Mouse (Mus musculus): Measurements from ENCODE around the gene Rbm4b. TPM values are rescaled to one million over a fixed set of nuclear protein-coding genes. Genes with fewer than 3 reads are reported as not detected.
A peak's percentile ranks its signal among the peaks of the same experiment; 100 is the strongest.
"Not testable (repeated sequence)": the region's sequence is repeated elsewhere in the genome, so short reads cannot be mapped to it uniquely, and the experiment has no call there.

The Rbm4b gene
- polyA plus RNA-seq, 1 experiment from 2014 or later = 134 TPM

DNA sequence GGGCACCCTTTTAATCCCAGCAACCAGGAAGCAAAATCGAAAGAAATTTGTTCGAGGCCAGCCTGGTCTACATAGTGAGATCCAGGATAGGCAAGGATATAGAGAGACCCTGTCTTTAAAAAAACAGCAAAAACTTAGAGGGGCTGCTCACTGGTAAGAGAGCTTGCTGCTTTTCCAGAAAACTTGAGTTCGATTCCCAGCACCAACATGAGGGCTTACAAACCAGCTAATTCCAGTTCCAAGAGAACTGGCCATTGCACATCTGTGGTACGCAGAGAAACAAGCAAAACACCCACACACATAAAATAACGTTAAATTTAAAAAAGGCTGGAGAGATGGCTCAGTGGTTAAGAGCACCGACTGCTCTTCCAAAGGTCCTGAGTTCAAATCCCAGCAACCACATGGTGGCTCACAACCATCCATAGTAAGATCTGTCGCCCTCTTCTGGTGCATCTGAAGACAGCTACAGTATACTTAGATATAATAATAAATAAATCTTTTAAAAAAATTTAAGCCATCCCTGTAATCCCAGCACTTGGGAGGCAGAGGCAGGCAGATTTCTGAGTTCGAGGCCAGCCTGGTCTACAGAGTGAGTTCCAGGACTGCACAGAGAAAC lies 56.1 kb downstream of the Rbm4b start:
- peak overlapping the region; percentile 73 for H3K4me2 ChIP-seq
- WGBS = 82% methylated on average over 8 of the region's 8 CpGs
- not testable (repeated sequence) for H3K9me3 ChIP-seq; ATAC-seq (ENCODE audit: low FRiP score, low read depth); H3K36me3 ChIP-seq; H3K27me3 ChIP-seq
- peak overlapping the region; percentile 94 for H3K27ac ChIP-seq (replicated peaks)
- H3K4me1 ChIP-seq (replicated peaks) = peaks cover 35% of the 10 kb centered on the region
- peak overlapping the region; percentile 80 for H3K9ac ChIP-seq
- H3K4me3 ChIP-seq = peak overlapping the region; percentile 80

DNA sequence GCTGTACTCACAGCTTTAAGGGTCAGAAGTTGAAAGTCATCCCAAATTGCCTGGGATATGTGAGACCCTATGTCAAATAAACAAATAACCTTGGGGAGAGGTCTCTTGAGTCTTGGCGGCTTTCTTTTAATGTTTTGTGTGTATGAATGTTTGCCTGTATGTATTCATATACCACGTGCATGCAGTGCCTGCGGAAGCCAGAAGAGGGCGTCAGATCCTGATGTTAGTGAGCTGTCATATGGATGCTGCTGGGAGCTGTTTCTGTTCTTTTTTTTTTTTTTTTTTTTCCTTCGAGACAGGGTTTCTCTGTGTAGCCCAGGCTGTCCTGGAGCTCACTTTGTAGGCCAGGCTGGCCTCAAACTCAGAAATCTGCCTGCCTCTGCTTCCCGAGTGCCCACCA lies 56.7 kb downstream of the Rbm4b start:
- no peak overlapping the region for H3K4me2 ChIP-seq
- no peaks in the 10 kb centered on the region for H3K9me3 ChIP-seq
- H3K27me3 ChIP-seq = no peaks in the 10 kb centered on the region
- no peak overlapping the region for H3K27ac ChIP-seq (replicated peaks)
- no peak overlapping the region for H3K4me3 ChIP-seq
- H3K36me3 ChIP-seq = no peaks in the 10 kb centered on the region
- H3K9ac ChIP-seq = no peak overlapping the region
- peaks cover 30% of the 10 kb centered on the region for H3K4me1 ChIP-seq (replicated peaks)
- no peak for ATAC-seq (ENCODE audit: low FRiP score, low read depth)
- 76% methylated on average over 6 of the region's 6 CpGs for WGBS

Other genes with a start within 250 kb of the Rbm4b start
- gene Pcx, start 246.0 kb upstream of the Rbm4b start, polyA plus RNA-seq (2015; fragmentation: Nextera tagmentation; extraction: Ambion mirVana) = 38.9 and 43.8 TPM in 2 replicates
- gene Lrfn4, start 140.8 kb upstream of the Rbm4b start, polyA plus RNA-seq (2015; fragmentation: Nextera tagmentation; extraction: Ambion mirVana) = 13.2 and 14.7 TPM in 2 replicates
- gene Rce1, start 130.9 kb upstream of the Rbm4b start, polyA plus RNA-seq (2015; fragmentation: Nextera tagmentation; extraction: Ambion mirVana) = 50.6 and 54.2 TPM in 2 replicates
- 6.6 and 7.0 TPM in 2 replicates for gene Gm960, start 57.8 kb upstream of the Rbm4b start, polyA plus RNA-seq (2015; fragmentation: Nextera tagmentation; extraction: Ambion mirVana)
- 29.2 and 33.5 TPM in 2 replicates for gene Sptbn2, start 45.3 kb upstream of the Rbm4b start, polyA plus RNA-seq (2015; fragmentation: Nextera tagmentation; extraction: Ambion mirVana)
- gene Rbm4, start 37.4 kb downstream of the Rbm4b start, polyA plus RNA-seq (2015; fragmentation: Nextera tagmentation; extraction: Ambion mirVana) = 72.3 and 87.5 TPM in 2 replicates
- 22.9 and 23.9 TPM in 2 replicates for gene Gm21992, start 55.1 kb downstream of the Rbm4b start, polyA plus RNA-seq (2015; fragmentation: Nextera tagmentation; extraction: Ambion mirVana)
- 62.4 and 64.8 TPM in 2 replicates for gene Rbm14, start 55.1 kb downstream of the Rbm4b start, polyA plus RNA-seq (2015; fragmentation: Nextera tagmentation; extraction: Ambion mirVana)
- gene Ccs, start 82.8 kb downstream of the Rbm4b start, polyA plus RNA-seq (2015; fragmentation: Nextera tagmentation; extraction: Ambion mirVana) = 40.8 and 41.4 TPM in 2 replicates
- 0.55 and 0.73 TPM in 2 replicates for gene Ccdc87, start 82.9 kb downstream of the Rbm4b start, polyA plus RNA-seq (2015; fragmentation: Nextera tagmentation; extraction: Ambion mirVana)
- 76.5 and 78.7 TPM in 2 replicates for gene Ctsf, start 98.6 kb downstream of the Rbm4b start, polyA plus RNA-seq (2015; fragmentation: Nextera tagmentation; extraction: Ambion mirVana)
- gene Actn3, start 121.4 kb downstream of the Rbm4b start, polyA plus RNA-seq (2015; fragmentation: Nextera tagmentation; extraction: Ambion mirVana) = 1.6 and 2.3 TPM in 2 replicates
- 23.3 and 24.1 TPM in 2 replicates for gene Zdhhc24, start 122.2 kb downstream of the Rbm4b start, polyA plus RNA-seq (2015; fragmentation: Nextera tagmentation; extraction: Ambion mirVana)
- 8.5 and 10.3 TPM in 2 replicates for gene Bbs1, start 150.1 kb downstream of the Rbm4b start, polyA plus RNA-seq (2015; fragmentation: Nextera tagmentation; extraction: Ambion mirVana)
- 106 and 108 TPM in 2 replicates for gene Dpp3, start 171.8 kb downstream of the Rbm4b start, polyA plus RNA-seq (2015; fragmentation: Nextera tagmentation; extraction: Ambion mirVana)
- 13.3 and 13.7 TPM in 2 replicates for gene Peli3, start 186.6 kb downstream of the Rbm4b start, polyA plus RNA-seq (2015; fragmentation: Nextera tagmentation; extraction: Ambion mirVana)
- gene Mrpl11, start 205.7 kb downstream of the Rbm4b start, polyA plus RNA-seq (2015; fragmentation: Nextera tagmentation; extraction: Ambion mirVana) = 95.7 and 101 TPM in 2 replicates
- gene Npas4, start 233.8 kb downstream of the Rbm4b start, polyA plus RNA-seq (2015; fragmentation: Nextera tagmentation; extraction: Ambion mirVana) = 0.31 and 0.51 TPM in 2 replicates